Comparison of ENCODE assay signal across 12 mouse cellular contexts in genomic region chr16:36723880-36724443, GRCm38 (mm10). TPM values are rescaled to one million over a fixed set of nuclear protein-coding genes. Genes with fewer than 3 reads are reported as not detected.
DNase-seq lines count a peak whose midpoint lies in the region; ATAC-seq and TF ChIP-seq lines count a peak whose summit lies in the region.
"Had no signal": no experiment of that assay in that cellular context is flagged by ENCODE, and none has a peak within 500 bp of the region (broad histone marks: within the 10 kb centered on the region; RNA-seq: fewer than 3 reads in every experiment).

No protein-coding gene starts in this region.

- H3K27ac ChIP-seq in kidney, embryonic 14.5 days (ENCODE audit: low read depth, low read length): no peak overlapping the region
- H3K27ac ChIP-seq in stomach, postnatal 0 days (replicated peaks): no peak overlapping the region
- H3K27ac ChIP-seq: embryonic facial prominence, embryonic 12.5 days; heart, embryonic 13.5 days; intestine, embryonic 15.5 days had no signal

- H3K4me3 ChIP-seq in kidney, embryonic 14.5 days (ENCODE audit: low read length): no peak overlapping the region
- no peak overlapping the region for H3K4me3 ChIP-seq in stomach, postnatal 0 days (ENCODE audit: low read depth, low read length)
- H3K4me3 ChIP-seq: embryonic facial prominence, embryonic 12.5 days; heart, embryonic 13.5 days; intestine, embryonic 15.5 days had no signal

- H3K4me2 ChIP-seq in kidney, embryonic 14.5 days (replicated peaks; ENCODE audit: low read depth, low read length): no peak overlapping the region
- H3K4me2 ChIP-seq in stomach, postnatal 0 days (replicated peaks; ENCODE audit: low read depth): no peak overlapping the region
- H3K4me2 ChIP-seq: embryonic facial prominence, embryonic 12.5 days; heart, embryonic 13.5 days; intestine, embryonic 15.5 days had no signal

- TF ChIP-seq EP300 in stomach, postnatal 0 days (optimal IDR thresholded peaks at IDR 0.05): no peak

- H3K9me3 ChIP-seq in kidney, embryonic 14.5 days (ENCODE audit: control insufficient read depth, low read length): no peaks in the 10 kb centered on the region
- no peaks in the 10 kb centered on the region for H3K9me3 ChIP-seq in stomach, postnatal 0 days (ENCODE audit: control insufficient read depth, low read length)
- H3K9me3 ChIP-seq: embryonic facial prominence, embryonic 12.5 days; heart, embryonic 13.5 days; intestine, embryonic 15.5 days had no signal

- TF ChIP-seq CTCF in stomach, postnatal 0 days (IDR thresholded peaks at IDR 0.05; ENCODE audit: low read depth): peak; percentile 67

- H3K36me3 ChIP-seq in kidney, embryonic 14.5 days (ENCODE audit: control insufficient read depth, insufficient read depth, low read length): no peaks in the 10 kb centered on the region
- H3K36me3 ChIP-seq in stomach, postnatal 0 days (ENCODE audit: control insufficient read depth, insufficient read depth, low read length): no peaks in the 10 kb centered on the region
- H3K36me3 ChIP-seq: embryonic facial prominence, embryonic 12.5 days; heart, embryonic 13.5 days; intestine, embryonic 15.5 days had no signal

- no peak for ATAC-seq in kidney, embryonic 14.5 days (ENCODE audit: low FRiP score, low TSS enrichment)
- no peak for ATAC-seq in stomach, postnatal 0 days (ENCODE audit: low FRiP score, low TSS enrichment)
- ATAC-seq in erythroid progenitor cell, adult 5-6 weeks (replicated peaks; ENCODE audit: low FRiP score, poor library complexity, severe bottlenecking): no peak
- ATAC-seq: intestine, embryonic 15.5 days; midbrain, embryonic 16.5 days had no signal

- H3K27me3 ChIP-seq in kidney, embryonic 14.5 days (ENCODE audit: control insufficient read depth, insufficient read depth, low read length): no peaks in the 10 kb centered on the region
- no peaks in the 10 kb centered on the region for H3K27me3 ChIP-seq in stomach, postnatal 0 days (ENCODE audit: control insufficient read depth, insufficient read depth, low read length)
- H3K27me3 ChIP-seq: embryonic facial prominence, embryonic 12.5 days; intestine, embryonic 15.5 days had no signal

- no peaks in the 10 kb centered on the region for H3K4me1 ChIP-seq in kidney, embryonic 14.5 days (ENCODE audit: control insufficient read depth, insufficient read depth, low read length)
- H3K4me1 ChIP-seq in stomach, postnatal 0 days (replicated peaks; ENCODE audit: control insufficient read depth, insufficient read depth): no peaks in the 10 kb centered on the region
- H3K4me1 ChIP-seq: embryonic facial prominence, embryonic 12.5 days; heart, embryonic 13.5 days; intestine, embryonic 15.5 days had no signal

- 41% methylated on average over 3 of the region's 3 CpGs for WGBS in kidney, embryonic 14.5 days
- WGBS in stomach, postnatal 0 days: 55% methylated on average over 3 of the region's 3 CpGs

- peak; percentile 20 for DNase-seq in embryo, embryonic 10.5 days (ENCODE audit: low spot score)
- DNase-seq in embryo, embryonic 9.5 days (ENCODE audit: extremely low spot score): no peak
- DNase-seq in kidney, postnatal 10 days: peak; percentile 21
- peak; percentile 53 to 57 for DNase-seq in spleen, postnatal 36 days (ENCODE audit: low spot score in 2 of 2)
- DNase-seq in spleen, postnatal 10 days (ENCODE audit: low spot score in 2 of 2): no peak
- no peak for DNase-seq in stomach, postnatal 0 days (ENCODE audit: low spot score)

- H3K9ac ChIP-seq in kidney, embryonic 14.5 days (ENCODE audit: low read depth, low read length): no peak overlapping the region
- H3K9ac ChIP-seq in stomach, postnatal 0 days (ENCODE audit: low read length): no peak overlapping the region
- H3K9ac ChIP-seq: embryonic facial prominence, embryonic 12.5 days; heart, embryonic 13.5 days; intestine, embryonic 15.5 days had no signal

RNA-seq across cellular contexts. Expression of gene Ildr1, which starts 30.2 kb away (rescaled TPM):
- polyA plus RNA-seq in kidney, embryonic 14.5 days (2014; fragmentation: Nextera tagmentation; extraction: Ambion mirVana): 2.7 and 4.6 TPM in 2 replicates
- 2.5 TPM in 2 replicates for polyA plus RNA-seq in stomach, postnatal 0 days (2015; fragmentation: Nextera tagmentation; extraction: Ambion mirVana)
- total RNA-seq in erythroid progenitor cell, adult 5-6 weeks (2015; ENCODE audit: low replicate concordance): not detected in 2 replicates
- not detected in 2 replicates for total RNA-seq in erythroid progenitor cell, adult 5-6 weeks (2017; ENCODE audit: low replicate concordance)

RNA-seq across cellular contexts. Expression of gene Cd86, which starts 58.1 kb away (rescaled TPM):
- 1.2 and 1.4 TPM in 2 replicates for polyA plus RNA-seq in kidney, embryonic 14.5 days (2014; fragmentation: Nextera tagmentation; extraction: Ambion mirVana)
- 1.5 and 2.0 TPM in 2 replicates for polyA plus RNA-seq in stomach, postnatal 0 days (2015; fragmentation: Nextera tagmentation; extraction: Ambion mirVana)
- total RNA-seq in erythroid progenitor cell, adult 5-6 weeks (2015; ENCODE audit: low replicate concordance): 7.1 and 15.9 TPM in 2 replicates
- total RNA-seq in erythroid progenitor cell, adult 5-6 weeks (2017; ENCODE audit: low replicate concordance): 4.5 and 19.1 TPM in 2 replicates

Comparison
In these comparisons a context has a peak if more than half of its experiments do, and no peak if none do; other contexts are left out.
1. DNase-seq: peak in embryo, embryonic 10.5 days (single experiment), kidney, postnatal 10 days (single experiment) and spleen, postnatal 36 days (2 of 2); none in embryo, embryonic 9.5 days (single experiment), spleen, postnatal 10 days (0 of 2) and stomach, postnatal 0 days (single experiment).